ENCODE assay signal across 8 mouse cellular contexts in genomic region chr5:129907775-129908174, GRCm38 (mm10). TPM values are rescaled to one million over a fixed set of nuclear protein-coding genes. Genes with fewer than 3 reads are reported as not detected.
DNase-seq lines count a peak whose midpoint lies in the region; ATAC-seq lines count a peak whose summit lies in the region.

No protein-coding gene starts in this region.

- H3K4me1 ChIP-seq in kidney, embryonic 16.5 days (ENCODE audit: insufficient read depth, low read length), result peaks cover 11% of the 10 kb centered on the region
- H3K4me1 ChIP-seq in embryonic facial prominence, embryonic 10.5 days, result peaks cover 9% of the 10 kb centered on the region
- peaks cover 2% of the 10 kb centered on the region; the same call in 1 of the 2 replicates for H3K4me1 ChIP-seq in hindbrain, embryonic 16.5 days (ENCODE audit: control insufficient read depth, insufficient read depth, low read depth, low read length)
- H3K4me1 ChIP-seq in midbrain, embryonic 15.5 days, result peaks cover 13% of the 10 kb centered on the region

- peak overlapping the region; percentile 86 for H3K9ac ChIP-seq in kidney, embryonic 16.5 days (replicated peaks; ENCODE audit: low read length)
- H3K9ac ChIP-seq in hindbrain, embryonic 16.5 days (ENCODE audit: low read depth, low read length), result peak overlapping the region; percentile 81
- peak overlapping the region; percentile 45; the same call in 1 of the 2 replicates for H3K9ac ChIP-seq in midbrain, embryonic 15.5 days

- no peak for DNase-seq in kidney, adult 9 months
- no peak for DNase-seq in embryonic facial prominence, embryonic 10.5 days (ENCODE audit: low spot score)
- DNase-seq in cerebellum, postnatal 36 days, result no peak
- DNase-seq in frontal cortex, adult 2 months (ENCODE audit: extremely low spot score in 1 of 2, low spot score in 1 of 2), result no peak
- DNase-seq in kidney, postnatal 25 days, result no peak

- ATAC-seq in kidney, embryonic 16.5 days (ENCODE audit: low FRiP score, low TSS enrichment), result no peak
- no peak for ATAC-seq in hindbrain, embryonic 16.5 days
- ATAC-seq in midbrain, embryonic 15.5 days (replicated peaks), result no peak

- H3K9me3 ChIP-seq in kidney, embryonic 16.5 days (ENCODE audit: low read length), result no peaks in the 10 kb centered on the region
- H3K9me3 ChIP-seq in embryonic facial prominence, embryonic 10.5 days, result no peaks in the 10 kb centered on the region
- no peaks in the 10 kb centered on the region for H3K9me3 ChIP-seq in hindbrain, embryonic 16.5 days (ENCODE audit: control insufficient read depth, low read length)
- H3K9me3 ChIP-seq in midbrain, embryonic 15.5 days, result no peaks in the 10 kb centered on the region

- peak overlapping the region; percentile 75 for H3K4me3 ChIP-seq in kidney, embryonic 16.5 days (ENCODE audit: low read length)
- H3K4me3 ChIP-seq in embryonic facial prominence, embryonic 10.5 days, result peak overlapping the region; percentile 80
- peak overlapping the region; percentile 61 for H3K4me3 ChIP-seq in hindbrain, embryonic 16.5 days (ENCODE audit: low read length)
- peak overlapping the region; percentile 67 for H3K4me3 ChIP-seq in midbrain, embryonic 15.5 days

- no peaks in the 10 kb centered on the region for H3K27me3 ChIP-seq in kidney, embryonic 16.5 days (ENCODE audit: insufficient read depth, low read length)
- H3K27me3 ChIP-seq in embryonic facial prominence, embryonic 10.5 days (replicated peaks; ENCODE audit: low read depth, poor library complexity, severe bottlenecking), result peaks cover 12% of the 10 kb centered on the region
- no peaks in the 10 kb centered on the region for H3K27me3 ChIP-seq in hindbrain, embryonic 16.5 days (replicated peaks; ENCODE audit: control insufficient read depth, insufficient read depth, low read length)
- H3K27me3 ChIP-seq in midbrain, embryonic 15.5 days (replicated peaks), result no peaks in the 10 kb centered on the region

- H3K27ac ChIP-seq in kidney, embryonic 16.5 days (ENCODE audit: low read length), result peak overlapping the region; percentile 51; the same call in 1 of the 2 replicates
- H3K27ac ChIP-seq in embryonic facial prominence, embryonic 10.5 days (replicated peaks), result peak overlapping the region; percentile 92
- peak overlapping the region; percentile 93 for H3K27ac ChIP-seq in hindbrain, embryonic 16.5 days (ENCODE audit: low read depth, low read length)
- peak overlapping the region; percentile 97 for H3K27ac ChIP-seq in midbrain, embryonic 15.5 days

- peak overlapping the region; percentile 69 for H3K4me2 ChIP-seq in kidney, embryonic 16.5 days (replicated peaks; ENCODE audit: low read depth, low read length)
- peak overlapping the region; percentile 83 for H3K4me2 ChIP-seq in hindbrain, embryonic 16.5 days (ENCODE audit: low read length)
- peak overlapping the region; percentile 72 for H3K4me2 ChIP-seq in midbrain, embryonic 15.5 days

- WGBS in kidney, embryonic 16.5 days, result 19% methylated on average over 4 of the region's 4 CpGs
- 36% methylated on average over 4 of the region's 4 CpGs for WGBS in embryonic facial prominence, embryonic 10.5 days
- 19% methylated on average over 4 of the region's 4 CpGs for WGBS in hindbrain, embryonic 16.5 days
- WGBS in midbrain, embryonic 15.5 days, result 9% methylated on average over 4 of the region's 4 CpGs

- H3K36me3 ChIP-seq in kidney, embryonic 16.5 days (ENCODE audit: insufficient read depth, low read length), result no peaks in the 10 kb centered on the region; the same call in 1 of the 2 replicates
- H3K36me3 ChIP-seq in embryonic facial prominence, embryonic 10.5 days (replicated peaks), result peaks cover 6% of the 10 kb centered on the region
- H3K36me3 ChIP-seq in hindbrain, embryonic 16.5 days (ENCODE audit: control insufficient read depth, insufficient read depth, low read length), result peaks cover 5% of the 10 kb centered on the region; the same call in 1 of the 2 replicates
- 0 out of 2 replicates have a peak, but pooled peaks cover 4% of the 10 kb centered on the region for H3K36me3 ChIP-seq in midbrain, embryonic 15.5 days (replicated peaks)

RNA-seq across cellular contexts. Expression of gene Nupr1l, which starts 0.6 kb away (rescaled TPM):
- polyA plus RNA-seq in kidney, embryonic 16.5 days (2015; fragmentation: Nextera tagmentation; extraction: Ambion mirVana), result 4.4 and 4.9 TPM in 2 replicates
- 3.5 and 3.7 TPM in 2 replicates for polyA plus RNA-seq in embryonic facial prominence, embryonic 10.5 days (2016; fragmentation: Nextera tagmentation; extraction: Ambion mirVana)
- 4.5 and 4.7 TPM in 2 replicates for polyA plus RNA-seq in hindbrain, embryonic 16.5 days (2015; fragmentation: Nextera tagmentation; extraction: Ambion mirVana)
- 3.9 and 5.9 TPM in 2 replicates for polyA plus RNA-seq in midbrain, embryonic 15.5 days (2015; fragmentation: Nextera tagmentation; extraction: Ambion mirVana)
- polyA plus RNA-seq in frontal cortex, adult 2 months (2012; rRNA removed), result 4.1 and 4.7 TPM in 2 replicates

RNA-seq across cellular contexts. Expression of gene Phkg1, which starts 9.4 kb away (rescaled TPM):
- 0.21 and 0.28 TPM in 2 replicates for polyA plus RNA-seq in kidney, embryonic 16.5 days (2015; fragmentation: Nextera tagmentation; extraction: Ambion mirVana)
- polyA plus RNA-seq in embryonic facial prominence, embryonic 10.5 days (2016; fragmentation: Nextera tagmentation; extraction: Ambion mirVana), result 0.11 and 0.19 TPM in 2 replicates
- 1.0 and 1.2 TPM in 2 replicates for polyA plus RNA-seq in hindbrain, embryonic 16.5 days (2015; fragmentation: Nextera tagmentation; extraction: Ambion mirVana)
- polyA plus RNA-seq in midbrain, embryonic 15.5 days (2015; fragmentation: Nextera tagmentation; extraction: Ambion mirVana), result 0.40 and 0.56 TPM in 2 replicates
- polyA plus RNA-seq in frontal cortex, adult 2 months (2012; rRNA removed), result 28.0 and 35.5 TPM in 2 replicates

RNA-seq across cellular contexts. Expression of gene Zbed5, which starts 12.3 kb away (rescaled TPM):
- 6.5 and 7.8 TPM in 2 replicates for polyA plus RNA-seq in kidney, embryonic 16.5 days (2015; fragmentation: Nextera tagmentation; extraction: Ambion mirVana)
- 7.4 and 7.7 TPM in 2 replicates for polyA plus RNA-seq in embryonic facial prominence, embryonic 10.5 days (2016; fragmentation: Nextera tagmentation; extraction: Ambion mirVana)
- polyA plus RNA-seq in hindbrain, embryonic 16.5 days (2015; fragmentation: Nextera tagmentation; extraction: Ambion mirVana), result 14.0 and 14.1 TPM in 2 replicates
- 16.6 and 17.3 TPM in 2 replicates for polyA plus RNA-seq in midbrain, embryonic 15.5 days (2015; fragmentation: Nextera tagmentation; extraction: Ambion mirVana)
- polyA plus RNA-seq in frontal cortex, adult 2 months (2012; rRNA removed), result 6.1 and 7.5 TPM in 2 replicates

RNA-seq across cellular contexts. Expression of gene Chchd2, which starts 20.5 kb away (rescaled TPM):
- polyA plus RNA-seq in kidney, embryonic 16.5 days (2015; fragmentation: Nextera tagmentation; extraction: Ambion mirVana), result 1,059 and 1,110 TPM in 2 replicates
- polyA plus RNA-seq in embryonic facial prominence, embryonic 10.5 days (2016; fragmentation: Nextera tagmentation; extraction: Ambion mirVana), result 1,193 and 1,199 TPM in 2 replicates
- 679 and 729 TPM in 2 replicates for polyA plus RNA-seq in hindbrain, embryonic 16.5 days (2015; fragmentation: Nextera tagmentation; extraction: Ambion mirVana)
- 674 and 719 TPM in 2 replicates for polyA plus RNA-seq in midbrain, embryonic 15.5 days (2015; fragmentation: Nextera tagmentation; extraction: Ambion mirVana)
- polyA plus RNA-seq in frontal cortex, adult 2 months (2012; rRNA removed), result 775 and 986 TPM in 2 replicates

RNA-seq across cellular contexts. Expression of gene Vkorc1l1, which starts 34.0 kb away (rescaled TPM):
- polyA plus RNA-seq in kidney, embryonic 16.5 days (2015; fragmentation: Nextera tagmentation; extraction: Ambion mirVana), result 20.4 and 22.3 TPM in 2 replicates
- polyA plus RNA-seq in embryonic facial prominence, embryonic 10.5 days (2016; fragmentation: Nextera tagmentation; extraction: Ambion mirVana), result 29.2 and 34.7 TPM in 2 replicates
- 22.6 and 27.3 TPM in 2 replicates for polyA plus RNA-seq in hindbrain, embryonic 16.5 days (2015; fragmentation: Nextera tagmentation; extraction: Ambion mirVana)
- 31.9 and 32.8 TPM in 2 replicates for polyA plus RNA-seq in midbrain, embryonic 15.5 days (2015; fragmentation: Nextera tagmentation; extraction: Ambion mirVana)
- polyA plus RNA-seq in frontal cortex, adult 2 months (2012; rRNA removed), result 38.1 and 40.1 TPM in 2 replicates

Comparison
In these comparisons a context has a peak if more than half of its experiments do, and no peak if none do; other contexts are left out.
1. RNA of gene Phkg1, which starts 9.4 kb away (polyA plus RNA-seq): 28.0 to 35.5 TPM in frontal cortex, adult 2 months; 1.0 to 1.2 TPM in hindbrain, embryonic 16.5 days, 0.40 to 0.56 TPM in midbrain, embryonic 15.5 days, 0.21 to 0.28 TPM in kidney, embryonic 16.5 days and 0.11 to 0.19 TPM in embryonic facial prominence, embryonic 10.5 days; every median in the first group is over 10 times any median in the second.
2. Peak in every context shown above with its lines, with median percentiles within 50 percentile points of each other: H3K27ac ChIP-seq, H3K4me2 ChIP-seq, H3K4me3 ChIP-seq and H3K9ac ChIP-seq.